Mouse (Mus musculus) kidney, adult 2 months (tissue): ENCODE results near the gene Cers1.

Experiments used
- CTCF ChIP-seq: fragments of 200-500 bp; conservative IDR thresholded peaks from 2 replicates; pipeline ENCODE4 v1.5.1; 2011; ENCODE audit warnings: low read depth, mild to moderate bottlenecking, control low read depth, low read length, moderate library complexity, mixed read lengths; ENCODE audit not compliant: insufficient read depth, insufficient read length
- POLR2A ChIP-seq: fragments of 200-500 bp; IDR thresholded peaks from one replicate; pipeline ENCODE4 v1.6.1; 2011; ENCODE audit warnings: low read depth, low read length, control low read depth

GRCm38 (mm10) chr8:70300881-70301280, 14.7 kb upstream of the Cers1 start:
- TF ChIP-seq CTCF (no peak), POLR2A (no peak)
